Mouse (Mus musculus): ENCODE measurements around the gene Gm29735.
"Not testable (repeated sequence)": the region's sequence is repeated elsewhere in the genome, so short reads cannot be mapped to it uniquely, and the experiment has no call there.

GRCm38 (mm10) chr7:142157013-142157412 lies at the start of gene Gm29735:
- not testable (repeated sequence) for TF ChIP-seq POLR2A (IDR thresholded peaks at IDR 0.05; ENCODE audit: borderline replicate concordance, low read depth, low read length); CTCF (IDR thresholded peaks at IDR 0.05; ENCODE audit: low read depth, low read length)

Measured in bone marrow macrophage, adult 2 months (primary cell).